Mouse (Mus musculus): ENCODE measurements around the gene Poc1a. TPM values are rescaled to one million over a fixed set of nuclear protein-coding genes. Genes with fewer than 3 reads are reported as not detected.

Poc1a gene
- 12.0 and 12.3 TPM in 2 replicates for polyA plus RNA-seq (2012; rRNA removed)

GRCm38 (mm10) chr9:106280808-106281544 lies at the start of gene Poc1a:
Gene Poc1a, plus strand, starts transcription at chr9:106281061.

GRCm38 (mm10) chr9:106368112-106368717 lies 87.4 kb downstream of the Poc1a start, which contains the start of gene Dusp7:
Gene Dusp7, plus strand, starts transcription at chr9:106368632.

Other genes with a start within 250 kb of the Poc1a start
- gene Col6a4, start 184.3 kb upstream of the Poc1a start, polyA plus RNA-seq (2012; rRNA removed), result 1.9 and 2.0 TPM in 2 replicates
- 1.2 and 1.6 TPM in 2 replicates for gene Glyctk, start 122.9 kb upstream of the Poc1a start, polyA plus RNA-seq (2012; rRNA removed)
- 152 and 165 TPM in 2 replicates for gene Wdr82, start 110.1 kb upstream of the Poc1a start, polyA plus RNA-seq (2012; rRNA removed)
- 29.6 and 45.3 TPM in 2 replicates for gene Ppm1m, start 81.3 kb upstream of the Poc1a start, polyA plus RNA-seq (2012; rRNA removed)
- gene Twf2, start 78.0 kb upstream of the Poc1a start, polyA plus RNA-seq (2012; rRNA removed), result 54.7 and 57.8 TPM in 2 replicates
- gene Tlr9, start 58.5 kb upstream of the Poc1a start, polyA plus RNA-seq (2012; rRNA removed), result 0.41 and 0.50 TPM in 2 replicates
- gene Alas1, start 32.4 kb upstream of the Poc1a start, polyA plus RNA-seq (2012; rRNA removed), result 88.5 and 96.6 TPM in 2 replicates
- 33.3 and 48.3 TPM in 2 replicates for gene Dusp7, start 87.6 kb downstream of the Poc1a start, polyA plus RNA-seq (2012; rRNA removed)
- gene Rpl29, start 148.4 kb downstream of the Poc1a start, polyA plus RNA-seq (2012; rRNA removed), result 818 and 832 TPM in 2 replicates
- gene Acy1, start 157.3 kb downstream of the Poc1a start, polyA plus RNA-seq (2012; rRNA removed), result 22.9 and 23.0 TPM in 2 replicates
- gene Abhd14b, start 166.4 kb downstream of the Poc1a start, polyA plus RNA-seq (2012; rRNA removed), result 15.2 and 23.0 TPM in 2 replicates
- 56.2 and 65.9 TPM in 2 replicates for gene Abhd14a, start 166.6 kb downstream of the Poc1a start, polyA plus RNA-seq (2012; rRNA removed)
- gene Pcbp4, start 172.2 kb downstream of the Poc1a start, polyA plus RNA-seq (2012; rRNA removed), result 528 and 567 TPM in 2 replicates
- gene Gpr62, start 184.9 kb downstream of the Poc1a start, polyA plus RNA-seq (2012; rRNA removed), result 0.29 and 0.65 TPM in 2 replicates
- gene Rrp9, start 194.9 kb downstream of the Poc1a start, polyA plus RNA-seq (2012; rRNA removed), result 44.2 and 44.7 TPM in 2 replicates
- 2.0 and 3.3 TPM in 2 replicates for gene Parp3, start 195.9 kb downstream of the Poc1a start, polyA plus RNA-seq (2012; rRNA removed)
- gene Iqcf1, start 218.9 kb downstream of the Poc1a start, polyA plus RNA-seq (2012; rRNA removed), result not detected in 2 replicates
- not detected in 2 replicates for gene Iqcf5, start 233.5 kb downstream of the Poc1a start, polyA plus RNA-seq (2012; rRNA removed)

All from central nervous system, embryonic 14 days (tissue).